ENCODE assay signal across 10 mouse cellular contexts in genomic region chr17:47813616-47814015, GRCm38 (mm10). TPM values are rescaled to one million over a fixed set of nuclear protein-coding genes. Genes with fewer than 3 reads are reported as not detected.
A peak's percentile ranks its signal among the peaks of the same experiment; 100 is the strongest.
DNase-seq lines count a peak whose midpoint lies in the region; ATAC-seq and TF ChIP-seq lines count a peak whose summit lies in the region.
"Had no signal": no experiment of that assay in that cellular context is flagged by ENCODE, and none has a peak within 500 bp of the region (broad histone marks: within the 10 kb centered on the region; RNA-seq: fewer than 3 reads in every experiment).

No protein-coding gene starts in this region.

- H3K4me1 ChIP-seq in liver, embryonic 11.5 days (replicated peaks; ENCODE audit: control insufficient read depth, insufficient read depth, low read length): peaks cover 8% of the 10 kb centered on the region
- H3K4me1 ChIP-seq in heart, postnatal 0 days (ENCODE audit: control insufficient read depth, insufficient read depth): peaks cover 5% of the 10 kb centered on the region; the same call in 1 of the 2 replicates
- H3K4me1 ChIP-seq in limb, embryonic 15.5 days: peaks cover 43% of the 10 kb centered on the region

- ATAC-seq in liver, embryonic 11.5 days (replicated peaks; ENCODE audit: low FRiP score): no peak
- ATAC-seq in heart, postnatal 0 days (ENCODE audit: insufficient read depth, low read depth): peak; percentile 82
- peak; percentile 41; the same call in 1 of the 2 replicates for ATAC-seq in limb, embryonic 15.5 days (ENCODE audit: insufficient number of reproducible peaks, low FRiP score, low TSS enrichment, low read depth)
- ATAC-seq: midbrain, embryonic 15.5 days had no signal

- 0 out of 2 replicates have a peak, but pooled peaks cover 3% of the 10 kb centered on the region for H3K36me3 ChIP-seq in liver, embryonic 11.5 days (ENCODE audit: control insufficient read depth, insufficient read depth, low read length)
- H3K36me3 ChIP-seq in heart, postnatal 0 days (replicated peaks; ENCODE audit: control insufficient read depth, insufficient read depth, low read length): peaks cover 22% of the 10 kb centered on the region
- peaks cover 38% of the 10 kb centered on the region for H3K36me3 ChIP-seq in limb, embryonic 15.5 days
- H3K36me3 ChIP-seq: midbrain, embryonic 15.5 days had no signal

- no peaks in the 10 kb centered on the region for H3K9me3 ChIP-seq in liver, embryonic 11.5 days (ENCODE audit: control insufficient read depth, low read length)
- no peaks in the 10 kb centered on the region for H3K9me3 ChIP-seq in heart, postnatal 0 days (replicated peaks; ENCODE audit: control insufficient read depth, low read length)
- H3K9me3 ChIP-seq in limb, embryonic 15.5 days: no peaks in the 10 kb centered on the region
- H3K9me3 ChIP-seq: midbrain, embryonic 15.5 days had no signal

- TF ChIP-seq EP300 in heart, postnatal 0 days (IDR thresholded peaks at IDR 0.05; ENCODE audit: low read depth): peak; percentile 67; the same call in 1 of the 2 replicates

- 0 out of 2 replicates have a peak overlapping the region, but pooled peaks have one; percentile 17 for H3K27ac ChIP-seq in liver, embryonic 11.5 days (ENCODE audit: low read depth, low read length)
- peak overlapping the region; percentile 39; the same call in 1 of the 2 replicates for H3K27ac ChIP-seq in heart, postnatal 0 days (ENCODE audit: low read depth)
- H3K27ac ChIP-seq in limb, embryonic 15.5 days: peak overlapping the region; percentile 73
- H3K27ac ChIP-seq: midbrain, embryonic 15.5 days had no signal

- TF ChIP-seq CTCF in heart, postnatal 0 days (IDR thresholded peaks at IDR 0.05; ENCODE audit: low read depth): no peak

- H3K9ac ChIP-seq in liver, embryonic 11.5 days (ENCODE audit: low read depth, low read length): no peak overlapping the region
- no peak overlapping the region for H3K9ac ChIP-seq in heart, postnatal 0 days (replicated peaks; ENCODE audit: low read depth, low read length)
- H3K9ac ChIP-seq in limb, embryonic 15.5 days: no peak overlapping the region
- H3K9ac ChIP-seq: midbrain, embryonic 15.5 days had no signal

- no peak for DNase-seq in liver, embryonic 11.5 days (ENCODE audit: low spot score)
- DNase-seq in liver: no peak
- peak; percentile 53 for DNase-seq in heart, postnatal 0 days (ENCODE audit: low spot score)
- peak; percentile 56 for DNase-seq in thymus, postnatal 14 days
- no peak for DNase-seq in spleen, adult 12 weeks (ENCODE audit: low spot score)
- DNase-seq in cerebellum, postnatal 4 days (ENCODE audit: low spot score in 2 of 2): no peak
- DNase-seq: layer of hippocampus, adult 9-11 months; right cerebral cortex, postnatal 14 days had no signal

- no peak overlapping the region for H3K4me2 ChIP-seq in liver, embryonic 11.5 days
- no peak overlapping the region for H3K4me2 ChIP-seq in heart, postnatal 0 days (ENCODE audit: low read depth, low read length)
- H3K4me2 ChIP-seq in limb, embryonic 15.5 days: no peak overlapping the region
- H3K4me2 ChIP-seq: midbrain, embryonic 15.5 days had no signal

- WGBS in liver, embryonic 11.5 days: 43% methylated on average over 5 of the region's 5 CpGs
- WGBS in heart, postnatal 0 days: 47% methylated on average over 5 of the region's 5 CpGs
- WGBS in limb, embryonic 15.5 days: 37% methylated on average over 5 of the region's 5 CpGs

- no peak overlapping the region for H3K4me3 ChIP-seq in liver, embryonic 11.5 days (ENCODE audit: low read depth, low read length)
- no peak overlapping the region for H3K4me3 ChIP-seq in heart, postnatal 0 days (ENCODE audit: low read depth, low read length)
- H3K4me3 ChIP-seq in limb, embryonic 15.5 days: no peak overlapping the region
- H3K4me3 ChIP-seq: midbrain, embryonic 15.5 days had no signal

- H3K27me3 ChIP-seq in liver, embryonic 11.5 days (replicated peaks; ENCODE audit: control insufficient read depth, insufficient read depth, low read length): no peaks in the 10 kb centered on the region
- H3K27me3 ChIP-seq in heart, postnatal 0 days (ENCODE audit: control insufficient read depth, insufficient read depth, low read length): no peaks in the 10 kb centered on the region
- no peaks in the 10 kb centered on the region for H3K27me3 ChIP-seq in limb, embryonic 15.5 days
- H3K27me3 ChIP-seq: midbrain, embryonic 15.5 days had no signal

RNA-seq across cellular contexts. Expression of gene Mdfi, which starts 20.9 kb away (rescaled TPM):
- 15.9 and 16.3 TPM in 2 replicates for polyA plus RNA-seq in liver, embryonic 11.5 days (2014; fragmentation: Nextera tagmentation; extraction: Ambion mirVana)
- total RNA-seq in heart, postnatal 0 days (2014; rRNA removed; ENCODE audit: low replicate concordance): 64.6 and 68.2 TPM in 2 replicates
- polyA plus RNA-seq in heart, postnatal 0 days (2015; fragmentation: Nextera tagmentation; extraction: Ambion mirVana): 6.2 and 6.7 TPM in 2 replicates
- polyA plus RNA-seq in limb, embryonic 15.5 days (2015; fragmentation: Nextera tagmentation; extraction: Ambion mirVana): 17.5 and 18.2 TPM in 2 replicates

Comparison
In these comparisons a context has a peak if more than half of its experiments do, and no peak if none do; other contexts are left out.
1. DNase-seq: peak in heart, postnatal 0 days (single experiment) and thymus, postnatal 14 days (single experiment); none in liver, embryonic 11.5 days (single experiment), liver (single experiment), spleen, adult 12 weeks (single experiment) and cerebellum, postnatal 4 days (0 of 2).
2. H3K27ac ChIP-seq: peak in every context shown above with its lines; median percentile 73 in limb, embryonic 15.5 days; 39 in heart, postnatal 0 days; 17 in liver, embryonic 11.5 days.